Mouse (Mus musculus): ENCODE measurements around the gene Ncf1. TPM values are rescaled to one million over a fixed set of nuclear protein-coding genes. Genes with fewer than 3 reads are reported as not detected.

Ncf1 gene
- 1 to 10 TPM; 7.1 to 8.3 TPM for total RNA-seq (2021)
- long read RNA-seq, experiment 1, partial matches to known transcripts: 1 of 5 reads
- long read RNA-seq, experiment 1, other reads (novel, unspliced or antisense): 2 of 5 reads
- long read RNA-seq, experiment 2, partial matches to known transcripts: 1 of 5 reads
- long read RNA-seq, experiment 2, other reads (novel, unspliced or antisense): 2 of 5 reads

DNA sequence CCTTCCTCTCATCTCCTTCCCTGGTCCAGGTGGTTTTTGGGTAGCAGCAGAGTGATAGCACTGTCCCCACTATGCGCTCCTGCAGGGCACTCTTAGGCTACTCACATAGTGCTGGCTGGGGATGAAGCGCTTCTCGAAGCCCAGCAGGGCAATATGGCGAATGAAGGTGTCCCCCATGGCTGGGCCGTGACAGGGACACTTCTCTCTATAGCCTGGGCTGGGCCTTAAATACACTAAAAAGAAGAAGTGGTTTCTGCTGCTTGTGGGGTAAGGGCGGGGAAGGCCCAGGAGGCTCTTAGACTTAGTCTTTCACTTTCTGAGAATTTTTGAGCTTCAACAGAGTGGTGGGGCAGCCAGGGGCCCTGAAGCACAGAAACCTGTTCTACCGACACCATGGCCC lies at the start of gene Ncf1:
Gene Ncf1 (minus strand): TSS at position 235 of the 400 bp plus-strand sequence.
- peak; percentile 30 to 65 for DNase-seq

DNA sequence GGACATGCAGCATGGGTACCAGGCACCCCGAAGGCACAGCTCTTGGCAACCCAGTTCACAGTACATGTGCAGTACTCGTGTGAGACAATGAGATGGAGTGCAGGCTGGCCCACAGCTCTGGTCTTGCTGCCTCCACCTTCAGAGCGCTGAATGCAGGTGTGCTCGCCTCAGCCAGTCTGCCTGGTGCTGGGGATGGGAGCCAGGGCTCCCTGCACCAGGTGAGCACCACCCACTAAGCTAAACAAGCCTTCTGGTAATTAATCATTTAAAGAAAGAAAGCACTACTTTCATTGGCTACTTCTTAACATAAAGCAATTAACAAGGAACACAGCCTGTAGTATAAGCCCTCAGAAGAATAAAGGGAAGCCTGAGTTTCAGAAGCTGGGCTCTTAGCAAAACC lies 47.7 kb upstream of the Ncf1 start:
- DNase-seq: no peak

DNA sequence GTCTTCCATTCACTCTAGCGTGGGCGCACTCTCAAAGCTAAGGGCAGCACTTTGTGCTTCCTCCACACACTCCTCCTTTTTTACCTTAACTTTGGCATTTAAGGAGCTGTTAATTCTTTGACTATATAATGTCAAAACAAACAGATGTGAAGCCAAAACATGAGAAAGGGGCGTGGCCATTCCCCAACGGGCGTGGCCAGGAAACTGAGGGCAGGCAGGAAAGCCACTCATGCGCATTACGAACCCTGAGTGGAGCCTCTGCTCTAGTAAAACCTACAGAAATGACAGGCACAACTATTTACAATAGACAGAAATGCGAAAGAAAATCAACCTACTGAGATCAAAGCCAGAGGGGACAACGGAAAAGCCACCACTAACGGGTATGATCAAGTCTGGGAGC lies 46.1 kb upstream of the Ncf1 start:
- DNase-seq: peak; percentile 12 to 15

DNA sequence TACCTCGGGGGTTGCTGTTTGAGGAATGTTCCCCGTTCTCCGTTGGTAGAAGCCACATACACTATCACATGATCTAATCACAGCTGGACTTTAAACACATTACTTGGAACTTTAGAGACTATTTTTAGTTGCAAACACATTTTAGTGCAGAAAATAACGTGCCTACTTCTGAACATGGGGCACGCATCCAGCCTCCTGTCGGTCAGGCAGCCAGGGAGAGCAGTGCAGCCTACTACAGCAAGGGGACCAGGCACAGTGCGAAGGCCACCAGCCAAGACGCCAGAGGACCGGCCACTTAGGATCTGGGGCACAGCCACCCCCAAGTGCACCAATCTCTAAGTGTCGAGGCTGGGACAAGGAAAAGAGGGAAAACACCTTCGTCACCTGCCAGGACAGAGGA lies 45.6 kb upstream of the Ncf1 start:
- DNase-seq: peak; percentile 40 to 67

DNA sequence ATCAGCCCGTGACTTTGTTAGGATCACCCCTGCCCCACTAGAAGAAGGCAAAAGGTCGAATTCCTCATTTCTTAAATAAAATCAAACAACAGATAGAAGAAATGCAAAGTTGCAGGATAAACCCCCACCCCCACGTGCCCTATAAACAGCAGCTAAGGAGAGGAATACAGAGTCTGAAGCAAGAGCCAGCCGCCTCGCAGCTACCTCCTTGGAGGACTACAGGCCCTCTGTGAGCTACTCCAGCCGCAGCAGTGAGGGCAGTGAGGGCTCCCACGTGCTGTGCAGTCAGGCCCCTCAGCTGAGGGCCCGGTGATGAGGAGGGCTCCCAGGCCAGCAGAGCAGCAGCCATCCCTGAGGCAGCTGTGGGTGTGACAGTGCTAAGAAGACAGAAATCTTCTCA lies 44.3 kb upstream of the Ncf1 start:
- no peak for DNase-seq

DNA sequence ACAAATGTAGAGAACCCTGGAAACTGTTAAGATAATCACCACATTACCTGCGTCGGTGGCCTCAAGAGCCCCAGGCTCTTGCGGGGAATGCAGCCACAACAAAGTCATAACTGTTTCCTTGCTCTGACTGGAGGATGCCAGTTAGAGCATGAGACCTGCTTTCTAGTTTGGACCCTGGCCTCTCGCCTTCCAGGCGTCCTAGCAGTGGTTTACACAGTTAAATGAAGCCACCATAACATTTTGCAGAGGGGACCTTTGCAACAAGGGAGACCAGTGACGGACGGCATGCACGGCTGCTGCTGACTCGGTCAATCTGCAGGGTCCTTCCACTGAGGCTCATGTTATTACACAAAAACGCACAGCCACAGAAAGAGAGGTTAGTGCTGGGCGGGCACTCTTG lies 43.3 kb upstream of the Ncf1 start:
- DNase-seq: no peak

DNA sequence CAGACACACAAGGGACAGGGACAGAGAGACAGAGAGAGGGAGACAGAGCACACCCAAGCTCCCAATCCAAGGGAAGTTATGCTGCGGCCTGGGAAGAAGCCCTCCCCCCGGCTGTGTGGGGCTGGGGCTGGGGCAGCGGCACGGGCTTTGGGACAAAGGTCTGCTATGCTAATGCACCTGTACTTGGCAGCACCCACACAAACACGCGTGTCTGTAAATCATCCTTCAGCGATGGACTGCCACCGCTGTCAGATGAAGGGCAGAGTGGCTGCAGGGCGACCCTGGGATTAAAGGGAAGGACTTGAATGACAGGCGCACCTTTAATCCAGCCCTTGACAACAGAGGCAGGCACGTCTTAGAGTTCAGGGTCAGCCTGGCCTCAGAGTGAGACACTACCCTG lies 42.0 kb upstream of the Ncf1 start:
- DNase-seq: no peak

DNA sequence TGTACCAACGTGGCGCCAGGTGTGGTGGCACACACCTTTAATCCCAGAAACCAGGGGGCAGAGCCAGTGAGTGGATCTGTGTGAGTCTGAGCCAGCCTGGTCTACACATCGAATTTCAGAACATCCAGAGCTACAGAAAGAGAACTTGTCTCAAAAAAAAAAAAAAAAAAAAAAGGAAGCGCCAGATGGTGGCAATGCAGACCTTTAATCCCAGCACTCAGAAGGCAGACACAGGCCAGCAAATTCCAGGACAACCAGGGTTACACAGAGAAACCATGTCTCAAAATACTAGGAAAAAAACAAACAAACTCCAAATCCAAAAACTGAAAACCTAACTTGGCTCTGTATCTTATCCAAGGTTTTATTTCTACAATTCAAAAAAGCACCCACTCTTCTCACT lies 41.1 kb upstream of the Ncf1 start:
- no peak for DNase-seq

DNA sequence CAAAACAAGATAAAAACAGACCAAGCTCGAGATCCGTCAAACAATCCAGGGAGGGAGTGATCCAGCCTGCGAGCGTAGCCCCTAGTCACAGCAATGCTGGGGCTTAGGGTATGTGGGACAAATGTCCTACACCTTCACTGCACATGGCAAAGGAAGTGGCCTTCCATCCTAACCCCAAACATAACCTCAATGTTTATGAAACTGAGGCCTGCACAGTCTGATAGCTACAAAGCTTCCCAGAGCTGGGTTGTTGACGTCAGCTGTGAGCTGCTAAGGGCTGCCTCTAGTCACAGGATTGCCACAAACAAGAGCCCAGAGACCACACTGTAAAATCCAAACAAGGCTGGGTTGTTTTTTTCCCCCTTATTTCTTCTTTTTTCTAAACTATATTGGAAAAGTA lies 40.3 kb upstream of the Ncf1 start:
- DNase-seq: no peak

DNA sequence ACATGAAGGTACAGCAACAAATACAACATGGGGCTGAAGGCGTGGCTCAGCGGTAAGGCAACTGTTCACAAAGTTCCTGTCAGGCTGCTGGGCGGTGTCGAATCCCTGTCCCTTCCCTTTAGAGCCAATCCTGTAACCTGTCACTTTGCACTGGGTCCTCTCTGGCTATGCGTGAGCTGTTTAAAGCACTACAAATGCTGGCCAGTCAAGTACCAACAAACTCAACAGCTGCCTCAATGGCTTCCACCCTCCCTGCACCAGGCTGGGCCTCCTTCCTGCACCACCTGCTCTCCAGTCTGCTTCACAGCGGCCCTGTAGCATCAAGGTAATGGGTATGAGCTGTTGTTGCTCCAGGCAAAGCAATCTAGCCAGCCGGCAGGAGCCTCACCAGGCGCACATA lies 39.3 kb upstream of the Ncf1 start:
- no peak for DNase-seq

DNA sequence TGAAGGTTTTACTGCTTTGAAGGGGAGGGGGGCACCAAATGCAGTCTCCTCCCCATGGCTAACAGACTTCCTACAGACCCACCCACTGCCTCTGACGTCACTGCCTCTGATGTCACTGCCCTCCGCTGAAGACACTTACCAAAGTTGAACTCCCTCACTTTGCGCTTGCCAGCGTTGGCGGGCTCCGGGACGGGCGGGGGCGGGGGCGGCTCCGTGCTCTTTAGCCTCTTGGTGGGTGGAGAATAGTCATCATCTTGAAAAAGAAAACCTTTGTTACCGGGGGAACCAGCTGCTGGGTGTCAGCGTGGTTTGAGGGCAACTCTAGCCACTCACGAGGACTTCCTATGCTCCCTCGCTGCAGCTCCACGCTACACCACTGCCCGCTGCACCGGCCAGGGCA lies 37.0 kb upstream of the Ncf1 start:
- DNase-seq: peak in 1 of 2 experiments; percentile 20

DNA sequence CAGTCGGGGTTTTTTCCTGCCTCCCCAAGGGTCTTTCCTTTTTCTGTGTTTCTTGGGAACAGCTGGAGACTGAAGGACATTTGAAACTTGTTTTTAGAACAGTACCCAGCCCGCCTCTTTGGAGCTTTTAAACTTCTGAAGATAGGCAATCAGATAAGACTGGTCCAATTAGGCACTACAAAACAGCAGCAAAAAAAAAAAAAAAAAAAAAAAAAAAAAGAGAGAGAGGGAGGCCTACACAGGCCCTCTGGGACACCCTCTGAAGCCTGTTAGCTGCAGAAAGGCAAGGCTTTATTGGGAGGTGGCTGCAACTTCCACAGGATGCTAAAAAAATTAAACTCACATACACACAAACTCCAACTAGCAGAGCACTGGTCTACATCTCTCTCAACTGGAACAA lies 36.5 kb upstream of the Ncf1 start:
- no peak for DNase-seq

DNA sequence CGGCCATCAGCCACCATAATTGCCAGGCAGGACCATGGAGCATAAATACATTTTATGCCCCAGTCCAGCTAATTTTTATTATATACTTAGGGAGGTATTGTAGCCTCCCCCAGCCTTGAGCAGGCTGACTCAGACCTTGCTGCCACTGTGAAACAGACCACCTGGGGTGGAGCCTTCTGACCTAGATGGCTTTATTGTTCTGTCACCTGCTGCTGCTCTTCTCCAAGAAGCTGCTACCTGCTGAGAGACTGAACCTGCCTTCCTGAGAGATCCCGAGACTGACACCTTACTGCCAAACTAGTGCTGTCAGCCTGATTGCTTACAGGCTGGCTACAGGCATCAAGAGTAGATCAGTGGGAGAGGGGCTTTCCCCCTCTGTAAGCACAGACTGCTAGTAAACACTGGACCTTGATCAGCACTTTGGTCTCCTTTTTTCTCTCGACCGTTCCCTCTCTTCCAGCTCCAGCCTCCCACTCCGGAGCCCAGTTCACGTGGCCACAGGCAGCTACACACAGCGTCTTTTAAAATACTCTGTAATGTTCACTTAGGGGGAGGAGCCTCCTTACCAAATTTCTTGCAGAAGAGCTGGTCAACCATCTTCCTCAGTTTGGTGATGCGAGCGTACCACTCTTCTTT lies 30.7 kb upstream of the Ncf1 start:
- DNase-seq: no peak

DNA sequence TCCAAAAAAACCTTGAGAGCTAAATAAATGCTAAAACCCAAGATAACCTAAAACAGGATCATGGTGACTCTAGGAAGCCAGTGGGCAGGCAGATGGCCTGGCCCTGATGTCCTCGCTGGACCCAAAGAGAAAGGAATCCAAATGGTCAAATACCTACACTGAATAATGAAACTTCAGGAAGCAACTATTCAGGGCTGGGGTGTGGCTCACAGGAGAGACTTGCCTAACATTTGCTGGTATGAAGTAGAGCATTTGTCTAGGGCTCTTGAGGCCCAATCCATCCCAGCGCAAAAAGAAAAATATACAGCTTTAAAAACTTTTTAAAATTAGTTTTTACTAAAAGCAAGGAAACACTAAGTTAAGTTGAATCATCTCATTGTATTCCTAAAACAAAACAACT lies 29.5 kb upstream of the Ncf1 start:
- no peak for DNase-seq

DNA sequence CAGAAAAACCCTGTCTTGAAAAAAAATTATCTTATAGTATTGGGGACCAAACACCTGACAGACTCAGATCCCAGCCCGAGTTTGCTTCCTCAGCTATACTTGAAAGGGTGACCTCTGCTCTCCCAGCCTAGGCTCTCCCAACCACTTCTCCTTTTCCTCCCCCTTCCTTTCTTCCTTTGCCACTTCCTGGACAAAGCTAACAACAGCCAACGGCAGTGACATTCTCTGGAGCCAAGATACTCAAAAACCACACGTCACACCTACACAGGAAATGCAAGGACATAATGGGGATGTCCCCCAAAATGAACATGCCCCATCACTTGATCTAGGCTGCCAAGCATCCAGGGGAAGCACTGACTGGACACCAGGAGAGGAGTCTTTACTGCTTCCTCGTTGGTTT lies 29.0 kb upstream of the Ncf1 start:
- DNase-seq: no peak

DNA sequence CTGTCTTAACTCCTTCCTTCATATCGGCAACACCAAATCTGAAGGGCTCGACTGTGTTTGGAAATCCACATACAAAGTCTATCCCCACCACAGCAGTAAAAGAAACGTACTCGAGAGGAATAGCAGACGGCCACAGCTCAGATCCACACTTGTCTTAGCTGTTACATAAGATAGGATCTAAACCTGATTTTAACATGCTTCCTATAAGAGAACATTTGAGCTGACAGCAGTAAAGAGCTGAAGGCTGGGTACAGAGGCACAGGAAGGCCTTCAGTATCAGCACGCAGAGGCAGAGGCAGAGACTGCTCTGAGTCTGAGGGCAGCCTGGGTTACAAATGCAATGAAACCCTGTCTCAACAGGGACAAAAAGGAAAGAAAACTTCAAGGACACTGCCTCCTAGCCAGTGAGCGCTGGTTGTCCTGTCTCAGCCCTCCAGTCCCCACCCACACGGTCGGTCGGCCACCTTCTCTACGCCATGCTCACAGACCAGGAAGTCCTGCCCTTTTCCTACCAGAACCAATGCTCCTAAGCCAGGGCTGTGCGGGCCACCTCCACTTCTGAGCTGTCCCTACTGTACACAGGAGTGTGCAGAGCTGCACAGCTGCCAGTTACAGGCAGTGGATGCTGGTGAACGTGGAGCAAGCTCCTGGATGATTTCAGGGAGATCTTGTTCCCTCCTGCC lies 28.1 kb upstream of the Ncf1 start:
- no peak for DNase-seq

DNA sequence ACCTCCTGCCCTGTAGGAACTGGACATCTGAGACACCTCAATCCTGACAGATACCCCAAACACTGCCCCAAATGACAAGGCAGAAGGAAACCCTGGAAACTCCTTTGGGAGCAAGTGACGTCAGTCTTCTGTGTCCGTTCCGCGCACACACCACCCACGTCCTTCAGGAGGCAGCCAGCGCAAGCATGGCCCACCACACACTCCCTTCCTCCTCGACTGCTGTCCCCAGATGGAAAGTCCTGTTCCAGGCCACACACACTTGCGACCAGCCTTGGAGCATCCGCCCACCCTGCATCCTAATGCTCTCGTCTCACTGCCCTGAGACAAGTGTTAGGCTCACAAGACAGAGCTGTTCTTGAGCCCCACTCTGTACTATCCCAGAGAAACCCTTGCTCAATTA lies 25.9 kb upstream of the Ncf1 start:
- DNase-seq: no peak

DNA sequence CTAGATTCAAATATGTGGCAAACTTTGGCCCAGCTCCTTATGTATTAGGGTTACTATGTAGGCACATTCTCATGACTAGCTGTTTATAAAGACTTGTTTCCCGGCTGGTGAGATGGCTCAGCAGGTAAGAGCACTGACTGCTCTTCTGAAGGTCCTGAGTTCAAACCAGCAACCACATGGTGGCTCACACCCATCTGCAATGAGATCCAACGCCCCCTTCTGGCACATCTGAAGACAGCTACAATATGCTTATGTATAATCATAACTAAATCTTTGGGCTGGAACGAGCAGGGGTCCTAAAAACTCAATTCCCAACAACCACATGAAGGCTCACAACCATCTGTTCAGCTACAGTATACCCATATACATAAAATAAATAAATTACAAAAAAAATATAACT lies 24.4 kb upstream of the Ncf1 start:
- DNase-seq: no peak

DNA sequence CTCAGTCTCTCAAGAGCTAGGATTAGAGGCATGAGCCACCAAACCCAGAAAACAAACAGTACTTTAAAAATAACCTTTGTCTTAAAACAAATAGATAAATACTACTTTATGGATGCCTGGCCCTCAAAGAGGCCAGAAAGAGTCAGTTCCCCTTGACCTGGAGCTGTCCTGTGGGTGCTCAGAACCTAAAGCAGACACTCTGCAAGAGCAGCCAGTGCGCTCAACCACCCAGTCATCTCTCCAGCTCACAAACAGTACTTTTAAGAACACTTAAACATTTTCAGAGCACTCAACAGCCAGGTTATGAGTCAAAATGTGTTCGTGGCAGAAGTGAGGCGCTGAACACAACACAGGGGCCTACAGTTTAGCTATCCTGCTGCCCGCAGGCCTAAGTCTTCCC lies 21.7 kb upstream of the Ncf1 start:
- DNase-seq: no peak

DNA sequence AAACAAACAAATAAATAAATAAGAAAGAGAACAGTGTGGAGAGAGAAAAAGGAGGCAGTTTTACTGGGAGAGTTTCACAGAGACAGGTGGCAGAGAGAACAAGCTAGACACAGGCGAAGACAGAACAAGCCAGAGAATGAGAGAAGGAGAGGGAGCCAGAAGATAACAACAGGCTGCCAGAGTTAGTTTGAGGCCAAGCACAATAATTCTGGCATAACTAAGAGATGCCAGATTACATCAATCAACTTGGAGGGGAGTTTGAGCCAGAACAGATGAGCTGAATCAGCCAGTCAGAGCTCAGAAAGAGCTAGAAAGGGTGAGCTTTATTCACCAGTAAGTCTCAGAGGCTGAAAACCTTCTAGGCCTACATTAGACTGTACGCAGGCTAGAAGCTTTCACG lies 21.2 kb upstream of the Ncf1 start:
- no peak for DNase-seq

DNA sequence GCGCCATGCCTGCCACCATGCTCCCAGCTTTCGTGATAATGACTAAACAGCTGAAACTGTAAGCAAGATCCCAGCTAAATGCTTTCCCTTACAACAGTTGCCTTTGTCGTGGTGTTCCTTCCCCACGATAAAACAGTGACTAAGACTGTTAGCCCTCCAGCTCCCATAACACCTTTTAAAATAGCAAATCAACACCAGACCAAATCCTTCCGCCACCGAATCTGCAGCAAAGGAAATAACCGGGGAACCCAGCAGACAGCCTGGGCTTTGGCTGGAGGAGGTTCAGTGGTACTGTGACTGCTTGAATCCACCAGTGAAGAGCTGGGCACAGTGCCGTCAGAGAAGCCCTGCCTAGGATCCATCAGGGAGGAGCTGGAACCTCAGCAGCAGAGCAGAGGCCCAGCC lies 19.8 kb upstream of the Ncf1 start:
- no peak for DNase-seq

DNA sequence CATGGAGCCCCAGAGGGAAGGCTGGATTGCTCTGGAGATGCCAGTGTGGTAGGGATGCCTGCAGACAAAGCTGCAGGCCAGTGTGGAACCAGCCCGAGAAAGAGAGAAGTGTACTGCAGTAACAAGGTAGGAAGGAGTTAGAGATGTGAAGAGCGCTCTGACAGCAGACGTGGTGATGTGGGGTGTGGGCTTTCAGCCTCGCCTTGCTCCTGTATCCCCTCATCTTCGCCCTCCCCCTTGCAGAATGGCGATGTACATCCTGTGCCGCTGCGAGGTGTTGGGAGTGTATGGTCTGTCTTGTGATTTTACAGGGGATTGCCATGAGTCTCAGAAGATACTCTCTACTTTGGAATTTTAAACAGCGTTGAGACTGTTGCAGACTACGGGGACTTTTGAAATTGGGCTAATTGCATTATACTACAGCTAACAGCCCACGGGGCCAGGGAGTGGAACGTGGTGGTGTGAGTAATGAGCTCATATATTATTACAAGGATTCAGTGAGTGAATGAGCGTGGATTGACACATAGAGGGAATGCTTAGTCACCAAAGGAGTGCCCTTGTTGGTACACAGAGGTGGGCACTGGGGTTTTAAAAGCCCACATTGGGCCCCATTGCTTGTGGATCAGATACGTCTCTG lies 19.3 kb upstream of the Ncf1 start:
- DNase-seq: no peak

DNA sequence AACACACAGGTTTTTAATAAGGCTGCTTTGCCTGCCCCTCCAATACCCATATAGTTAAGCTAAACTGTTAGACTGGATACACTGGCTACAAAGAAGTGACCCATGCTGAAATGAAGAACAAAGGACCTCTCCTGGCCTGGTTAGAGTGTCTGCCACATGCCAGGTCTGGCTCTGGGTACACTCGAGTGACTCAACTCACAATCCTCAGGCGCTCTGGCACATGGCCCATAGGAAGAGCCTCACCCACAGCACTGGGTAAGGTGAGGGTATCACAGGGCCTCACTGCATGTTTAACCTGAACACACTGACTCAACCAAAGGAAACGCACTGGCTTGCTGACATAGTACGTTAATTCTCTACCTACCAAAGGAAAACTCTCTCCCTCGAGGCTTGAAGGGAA lies 16.7 kb upstream of the Ncf1 start:
- DNase-seq: no peak

DNA sequence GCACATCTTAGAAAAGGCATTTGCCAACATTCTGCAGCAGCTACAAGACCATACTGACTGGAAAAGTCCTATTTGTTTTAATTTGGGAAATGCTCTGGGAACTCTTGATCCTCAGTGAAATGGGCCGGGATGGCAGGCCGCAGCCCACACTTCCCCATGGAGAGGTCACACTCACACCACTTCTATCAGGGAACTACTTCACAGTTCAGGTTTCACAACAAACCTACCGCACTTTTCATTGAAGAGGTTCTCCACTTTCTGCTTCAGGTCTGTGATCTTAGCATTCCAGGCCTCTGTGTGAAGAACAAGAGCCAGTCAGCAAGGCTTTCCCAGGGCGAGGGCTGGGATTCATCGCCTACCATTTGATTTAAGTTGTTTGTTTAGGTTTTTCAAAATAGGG lies 15.5 kb upstream of the Ncf1 start:
- no peak for DNase-seq
